Mouse (Mus musculus): ENCODE measurements around the gene Pik3c2b.

DNA sequence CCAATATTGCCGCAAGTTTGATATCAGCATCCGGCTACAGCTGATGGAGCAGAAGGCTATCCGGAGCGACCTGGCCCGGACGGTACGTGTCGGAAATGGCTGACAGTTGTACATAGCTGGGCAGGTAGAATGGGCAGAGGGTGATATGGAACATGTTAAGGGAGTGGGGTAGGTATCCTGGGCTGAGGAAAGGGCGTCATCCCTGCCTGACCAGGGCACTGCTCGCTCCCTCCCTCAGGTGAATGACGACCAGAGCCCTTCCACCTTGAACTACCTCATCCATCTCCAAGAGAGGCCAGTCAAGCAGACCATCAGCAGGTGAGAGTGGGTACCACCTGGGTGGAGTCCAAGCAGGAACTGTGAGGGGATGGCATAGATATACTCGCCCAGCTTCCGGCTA is 29.1 kb downstream of the Pik3c2b start:
- TF ChIP-seq CTCF (IDR thresholded peaks at IDR 0.05; ENCODE audit: low read depth) (no peak), EP300 (IDR thresholded peaks at IDR 0.05; ENCODE audit: low read depth) (no peak)

Measured in liver, postnatal 0 days (tissue).